Mouse (Mus musculus): ENCODE data around the gene Wdr49.

DNA sequence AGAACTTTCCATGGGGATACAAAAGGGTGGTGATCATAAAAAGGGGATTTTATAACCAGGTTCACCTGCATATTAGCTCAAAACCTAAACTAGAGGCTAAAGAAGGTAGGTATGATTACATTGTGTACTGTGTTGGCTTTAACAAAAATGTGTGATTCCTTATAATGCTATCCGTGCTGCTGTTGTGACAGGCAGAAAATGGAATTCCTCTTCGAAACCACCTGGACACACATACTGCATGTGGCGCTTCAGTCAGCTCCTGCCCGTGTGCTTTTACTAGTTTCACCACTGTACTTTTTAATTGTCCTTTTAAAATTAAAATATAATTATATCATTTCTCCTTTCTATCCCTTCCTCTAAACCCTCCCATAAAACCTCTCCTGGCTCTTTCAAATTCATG is 86.0 kb downstream of the Wdr49 start:
- TF ChIP-seq CTCF (IDR thresholded peaks at IDR 0.05; ENCODE audit: low read depth, low read length) (no peak), TAL1 (conservative IDR thresholded peaks at IDR 0.05; ENCODE audit: low read depth, low read length) (no peak), GATA1 (IDR thresholded peaks at IDR 0.05; ENCODE audit: borderline replicate concordance, low read length) (no peak), POLR2AphosphoS5 (IDR thresholded peaks at IDR 0.05; ENCODE audit: insufficient replicate concordance, low read depth, low read length) (no peak), GATA2 (IDR thresholded peaks at IDR 0.05; ENCODE audit: borderline replicate concordance, low read depth, low read length) (no peak)

Measured in G1E (cell line).